Mouse (Mus musculus) brain, embryonic 14.5 days (tissue): ENCODE data around the gene Mta3.

Experiments
- CTCF ChIP-seq: fragments of 200-500 bp; IDR thresholded peaks from 2 replicates; pipeline ENCODE4 v1.5.1; 2012; ENCODE audit warnings: inconsistent platforms, mild to moderate bottlenecking, moderate library complexity, borderline replicate concordance; ENCODE audit not compliant: insufficient read depth, insufficient read length; ENCODE audit errors: extremely low read depth
- POLR2A ChIP-seq: fragments of 200-500 bp; IDR thresholded peaks from 2 replicates; pipeline ENCODE4 v1.6.1; 2012; ENCODE audit warnings: mild to moderate bottlenecking, inconsistent platforms, borderline replicate concordance; ENCODE audit not compliant: poor library complexity, insufficient read depth, insufficient read length, severe bottlenecking; ENCODE audit errors: extremely low read depth

GRCm38 (mm10) chr17:83712341-83712740 lies 6.4 kb downstream of the Mta3 start:
- no peak for TF ChIP-seq CTCF
- TF ChIP-seq POLR2A = no peak
